Mouse (Mus musculus) heart, adult 2 months (tissue): ENCODE measurements around the gene Hmgn1. TPM values are rescaled to one million over a fixed set of nuclear protein-coding genes. Genes with fewer than 3 reads are reported as not detected.

ENCODE experiments used
- DNase-seq, 2 experiments: peaks; one replicate each; pipeline ENCODE4 v3.0.0; 2021
- H3K27ac ChIP-seq: fragments of 200-600 bp; 2 replicates; pipeline ENCODE4 v1.8.1; 2022
- H3K27me3 ChIP-seq: fragments of 200-500 bp; 2 replicates; pipeline ENCODE4 v1.6.1; 2012; ENCODE audit warnings: mild to moderate bottlenecking, low read length, inconsistent platforms, mixed read lengths; ENCODE audit not compliant: control insufficient read depth, insufficient read depth
- H3K36me3 ChIP-seq: fragments of 200-500 bp; 2 replicates; pipeline ENCODE4 v1.6.1; 2012; ENCODE audit warnings: low read length, inconsistent platforms; ENCODE audit not compliant: control insufficient read depth, insufficient read depth
- H3K4me1 ChIP-seq: fragments of 200-500 bp; 2 replicates; pipeline ENCODE4 v1.6.1; 2011; ENCODE audit warnings: low read length; ENCODE audit not compliant: control insufficient read depth, insufficient read depth
- H3K4me3 ChIP-seq: fragments of 200-600 bp; 2 replicates; pipeline ENCODE4 v1.8.1; 2022
- H3K79me2 ChIP-seq: fragments of 200-500 bp; replicated peaks from 2 replicates; pipeline ENCODE4 v1.6.1; 2012; ENCODE audit warnings: mild to moderate bottlenecking, inconsistent platforms, low read length, moderate library complexity, mixed read lengths; ENCODE audit not compliant: control insufficient read depth, insufficient read depth
- H3K9ac ChIP-seq: fragments of 200-500 bp; 2 replicates; pipeline ENCODE4 v1.6.1; 2012; ENCODE audit warnings: low read depth, mild to moderate bottlenecking, control low read depth, inconsistent platforms, low read length, mixed read lengths
- CTCF ChIP-seq: fragments of 200-600 bp; IDR thresholded peaks from 2 replicates; pipeline ENCODE4 v1.8.1; 2022; ENCODE audit warnings: antibody characterized with exemption, mild to moderate bottlenecking, moderate library complexity
- EP300 ChIP-seq: fragments of 200-500 bp; IDR thresholded peaks from 2 replicates; pipeline ENCODE4 v1.6.1; 2011; ENCODE audit warnings: low read depth, low read length, control low read depth; ENCODE audit not compliant: insufficient read depth
- POLR2A ChIP-seq: fragments of 200-500 bp; IDR thresholded peaks from 2 replicates; pipeline ENCODE4 v1.6.1; 2011; ENCODE audit warnings: mild to moderate bottlenecking, low read depth, low read length, control low read depth; ENCODE audit not compliant: insufficient read depth
- WGBS: fragments of 180-500 bp; shearing (Covaris S2); methylation state at CpG from one replicate; pipeline ENCODE4 v1.1.7; 2018; 5-methylcytosine and 5-hydroxymethylcytosine counted together
- intact Hi-C: fragments of 180-260 bp; cut with DNase I; formaldehyde crosslinking; loops from one replicate; pipeline ENCODE4 v1.15.1; 2025
- polyA plus RNA-seq: library from polyadenylated mRNA; depleted of rRNA; stranded (reverse); fragments of >200 nt; gene quantifications from 2 replicates; pipeline ENCODE4 v1.2.3, GENCODE M21; 2012
- total RNA-seq, 2 experiments: library from RNA; stranded (reverse); gene quantifications; 2 replicates each; pipeline ENCODE4 v1.2.3; 2021

Gene Hmgn1
- total and polyA plus RNA-seq, 3 experiments, result 14.6 to 53.1 (median 47.9) TPM

DNA sequence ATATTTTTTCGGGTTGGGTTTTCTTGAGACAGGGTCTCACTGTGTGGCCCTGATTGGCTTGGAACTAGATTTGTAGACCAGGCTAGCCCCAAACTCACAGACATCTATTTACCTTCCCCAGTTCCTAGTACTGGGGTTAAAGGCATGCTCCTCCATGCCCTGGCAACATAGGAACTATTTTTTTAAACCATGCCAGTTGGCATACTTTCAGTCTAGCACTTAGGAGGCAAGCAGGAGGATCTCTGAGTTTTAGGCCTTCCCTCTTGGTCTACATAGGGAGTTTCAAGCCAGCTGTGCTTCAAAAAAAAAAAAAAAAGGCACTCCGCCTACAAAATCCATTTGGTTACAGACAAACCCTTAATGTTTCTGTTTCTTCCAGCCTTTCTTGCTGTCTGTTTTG is 26.9 kb upstream of the Hmgn1 start:
- DNase-seq, result no peak
- Histone ChIP-seq H3K9ac (no peak overlapping the region), H3K79me2 (no peaks in the 10 kb centered on the region), H3K27me3 (no peaks in the 10 kb centered on the region), H3K27ac (no peak overlapping the region), H3K36me3 (no peaks in the 10 kb centered on the region), H3K4me3 (no peak overlapping the region), H3K4me1 (peaks cover 5% of the 10 kb centered on the region)
- TF ChIP-seq POLR2A (no peak), CTCF (no peak), EP300 (no peak)
- intact Hi-C loops, result no loop called here
- WGBS, result 92% methylated on average over 2 of the region's 2 CpGs

- intact Hi-C loops, result loop anchor here (2.0 kb wide), 1 partner anchor 105 kb away; no protein-coding TSS in a partner anchor
- WGBS, result 17% methylated on average over 9 of the region's 9 CpGs
- Histone ChIP-seq H3K79me2 (no peaks in the 10 kb centered on the region), H3K36me3 (no peaks in the 10 kb centered on the region), H3K27ac (no peak overlapping the region), H3K4me1 (peaks cover 1% of the 10 kb centered on the region; the same call in 1 of the 2 replicates), H3K27me3 (no peaks in the 10 kb centered on the region), H3K4me3 (no peak overlapping the region), H3K9ac (no peak overlapping the region)
- DNase-seq, result peak; percentile 70 to 80
- no peak for TF ChIP-seq POLR2A
- TF ChIP-seq EP300, result no peak
- peak; percentile 91 for TF ChIP-seq CTCF
These were observed 24.0 kb upstream of the Hmgn1 start for GRCm38 (mm10) chr16:96151551-96151950.

DNA sequence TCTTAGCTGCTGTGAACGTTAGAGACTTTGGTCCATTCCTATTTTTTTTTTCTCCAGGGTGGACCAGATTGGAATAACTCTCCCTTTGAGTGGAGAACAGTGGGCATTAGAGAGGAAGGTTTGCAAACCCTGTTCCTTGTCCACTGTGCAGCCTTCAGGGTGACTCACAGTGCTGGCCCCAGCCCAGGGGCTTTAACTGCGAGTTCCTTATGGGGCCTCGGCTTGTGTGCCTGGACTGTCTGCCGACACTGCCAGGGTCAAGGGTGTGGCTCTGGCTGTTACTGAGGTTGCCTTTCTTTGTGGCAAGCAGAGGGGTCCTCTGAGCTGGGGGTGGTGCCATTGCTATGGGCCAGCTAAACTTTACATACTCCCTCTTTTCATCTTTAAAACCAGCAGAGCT is 23.5 kb upstream of the Hmgn1 start:
- WGBS, result 51% methylated on average over 4 of the region's 4 CpGs
- no peak overlapping the region for H3K4me3 ChIP-seq
- DNase-seq, result peak; percentile 28 to 47
- H3K9ac ChIP-seq, result no peak overlapping the region
- H3K4me1 ChIP-seq, result peaks cover 1% of the 10 kb centered on the region; the same call in 1 of the 2 replicates
- intact Hi-C loops, result loop anchor here (2.0 kb wide), 1 partner anchor 104 kb away; no protein-coding TSS in a partner anchor
- no peaks in the 10 kb centered on the region for H3K36me3 ChIP-seq
- H3K27me3 ChIP-seq, result no peaks in the 10 kb centered on the region
- TF ChIP-seq EP300 (no peak), POLR2A (no peak)
- no peaks in the 10 kb centered on the region for H3K79me2 ChIP-seq
- H3K27ac ChIP-seq, result no peak overlapping the region

DNA sequence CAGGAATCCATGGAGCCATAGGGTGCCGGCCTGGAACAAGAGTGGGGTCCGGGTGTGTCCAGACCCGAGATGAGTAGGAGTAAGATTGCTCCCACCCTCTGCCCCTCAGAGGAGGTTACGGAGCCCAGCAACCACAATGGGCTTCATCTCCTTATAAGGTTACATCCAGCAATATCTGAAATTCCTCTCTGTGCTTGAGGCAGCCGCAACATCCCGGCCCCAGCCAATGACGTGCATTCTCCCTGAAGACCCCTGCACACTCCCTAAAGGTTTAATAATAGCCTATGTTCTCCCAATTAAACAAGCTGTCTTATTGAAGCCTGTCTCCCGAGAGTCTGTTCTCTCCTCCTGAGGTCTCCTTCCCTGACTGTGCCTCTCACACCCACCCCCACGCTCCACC is 21.8 kb upstream of the Hmgn1 start:
- no peaks in the 10 kb centered on the region for H3K36me3 ChIP-seq
- no peak for DNase-seq
- H3K4me1 ChIP-seq, result peaks cover 1% of the 10 kb centered on the region; the same call in 1 of the 2 replicates
- intact Hi-C loops, result loop anchor here (5.0 kb wide), 1 partner anchor 157 kb away; the partner anchor contains the start of gene Psmg1
- H3K4me3 ChIP-seq, result no peak overlapping the region
- H3K9ac ChIP-seq, result no peak overlapping the region
- no peak for TF ChIP-seq CTCF
- no peak for TF ChIP-seq EP300
- no peak for TF ChIP-seq POLR2A
- WGBS, result 64% methylated on average over 9 of the region's 9 CpGs
- no peak overlapping the region for H3K27ac ChIP-seq
- no peaks in the 10 kb centered on the region for H3K79me2 ChIP-seq
- H3K27me3 ChIP-seq, result no peaks in the 10 kb centered on the region

DNA sequence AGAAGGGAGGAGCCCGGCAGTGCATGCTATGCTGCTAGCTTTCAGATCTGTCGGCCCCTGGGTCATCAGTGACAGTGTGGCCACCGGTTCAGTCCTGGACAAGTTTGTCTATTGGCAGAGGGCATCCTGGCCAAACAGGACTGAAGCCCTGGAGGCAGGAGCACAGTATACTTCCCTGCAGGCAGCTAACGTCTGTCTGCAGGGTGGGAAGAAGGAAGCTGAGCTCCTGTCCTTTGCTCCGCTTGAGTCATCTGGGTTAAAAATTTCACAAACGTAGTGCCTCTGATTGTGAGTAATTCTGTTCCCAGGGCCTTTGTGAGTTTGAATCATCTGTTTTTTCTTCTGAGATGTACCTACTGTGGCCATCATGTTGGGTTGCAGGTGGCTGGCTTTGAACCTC is 21.3 kb upstream of the Hmgn1 start:
- 54% methylated on average over 6 of the region's 6 CpGs for WGBS
- H3K36me3 ChIP-seq, result no peaks in the 10 kb centered on the region
- TF ChIP-seq CTCF, result no peak
- TF ChIP-seq EP300, result no peak
- TF ChIP-seq POLR2A, result no peak
- H3K4me1 ChIP-seq, result peaks cover 1% of the 10 kb centered on the region; the same call in 1 of the 2 replicates
- DNase-seq, result no peak
- H3K27me3 ChIP-seq, result no peaks in the 10 kb centered on the region
- H3K9ac ChIP-seq, result no peak overlapping the region
- no peak overlapping the region for H3K4me3 ChIP-seq
- no peaks in the 10 kb centered on the region for H3K79me2 ChIP-seq
- intact Hi-C loops, result loop anchor here (5.0 kb wide), 1 partner anchor 157 kb away; the partner anchor contains the start of gene Psmg1
- no peak overlapping the region for H3K27ac ChIP-seq

GRCm38 (mm10) chr16:96145814-96146213 is 18.3 kb upstream of the Hmgn1 start:
- intact Hi-C loops, result loop anchor here (1.0 to 5.0 kb wide), 2 partner anchors 64 to 154 kb away; partner anchors contain the start of genes Brwd1 and Psmg1
- peak overlapping the region; percentile 10; the same call in 1 of the 2 replicates for H3K27ac ChIP-seq
- H3K36me3 ChIP-seq, result no peaks in the 10 kb centered on the region
- H3K4me1 ChIP-seq, result no peaks in the 10 kb centered on the region
- H3K79me2 ChIP-seq, result no peaks in the 10 kb centered on the region
- no peak for TF ChIP-seq POLR2A
- no peak for TF ChIP-seq EP300
- no peak for TF ChIP-seq CTCF
- H3K9ac ChIP-seq, result peak overlapping the region; percentile 70
- WGBS, result under 1% methylated on average over 5 of the region's 5 CpGs
- no peaks in the 10 kb centered on the region for H3K27me3 ChIP-seq
- H3K4me3 ChIP-seq, result peak overlapping the region; percentile 86
- DNase-seq, result no peak
